Mouse (Mus musculus): ENCODE results near the gene Prdm12.

- TF ChIP-seq TCF12 (IDR thresholded peaks at IDR 0.05; ENCODE audit: insufficient read depth, poor library complexity, severe bottlenecking) (no peak), MAX (IDR thresholded peaks at IDR 0.05; ENCODE audit: low read depth) (no peak), USF1 (IDR thresholded peaks at IDR 0.05; ENCODE audit: low read depth) (no peak), MYOG (IDR thresholded peaks at IDR 0.05; ENCODE audit: control insufficient read depth in 1 of 3, insufficient read depth in 1 of 3, insufficient read length in 2 of 3, low read depth in 2 of 3) (no peak), E2F4 (IDR thresholded peaks at IDR 0.05; ENCODE audit: insufficient read depth) (no peak), POLR2A (IDR thresholded peaks at IDR 0.05; ENCODE audit: insufficient read length, low read depth) (no peak)
Measured at GRCm38 (mm10) chr2:31690063-31690462, 50.2 kb downstream of the Prdm12 start.
